In the genomic region with DNA sequence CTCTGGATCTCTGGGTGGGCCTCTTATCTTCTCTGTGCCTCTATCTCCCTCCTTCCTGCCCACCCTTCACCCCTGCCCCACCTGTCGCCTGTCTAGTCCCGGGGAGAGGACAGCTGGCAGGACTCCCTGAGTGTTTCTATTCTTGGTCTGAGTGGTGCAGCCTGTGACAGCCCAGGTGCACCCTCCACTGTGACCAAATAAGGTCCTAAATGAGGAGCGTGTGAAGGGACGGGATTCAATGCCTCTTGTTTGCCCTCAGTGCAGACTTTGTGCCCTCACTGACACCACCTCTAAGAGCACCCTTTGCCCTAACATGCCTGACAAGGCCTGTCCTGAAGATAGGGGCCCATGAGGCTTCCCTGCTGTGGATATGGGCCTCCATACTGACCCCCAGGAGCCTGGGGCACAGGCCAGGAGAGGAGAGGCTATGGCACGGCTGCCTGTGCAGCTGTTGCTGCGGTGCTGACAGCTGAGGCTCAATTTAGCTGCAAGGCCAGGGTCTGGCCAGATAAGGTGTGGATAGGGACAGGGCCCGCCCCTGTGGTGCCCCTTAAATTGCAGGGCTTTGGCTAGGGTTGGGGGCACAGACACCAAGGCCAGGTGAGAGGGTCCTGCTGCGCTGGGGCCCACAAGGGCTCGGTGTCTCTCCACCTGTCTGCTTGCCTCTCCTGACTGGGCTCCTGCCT, we compare ENCODE assay signal across 8 mouse cellular contexts. TPM values are rescaled to one million over a fixed set of nuclear protein-coding genes. Genes with fewer than 3 reads are reported as not detected.
DNase-seq lines count a peak whose midpoint lies in the region; ATAC-seq lines count a peak whose summit lies in the region.

No protein-coding gene starts in this region.

- peak overlapping the region; percentile 73 for H3K4me2 ChIP-seq in heart, embryonic 14.5 days (ENCODE audit: low read length)
- H3K4me2 ChIP-seq in liver, embryonic 12.5 days, result peak overlapping the region; percentile 23; the same call in 1 of the 2 replicates

- H3K36me3 ChIP-seq in heart, embryonic 14.5 days (ENCODE audit: control insufficient read depth, insufficient read depth, low read length), result no peaks in the 10 kb centered on the region
- peaks cover 22% of the 10 kb centered on the region for H3K36me3 ChIP-seq in liver, embryonic 12.5 days

- H3K4me1 ChIP-seq in heart, embryonic 14.5 days (ENCODE audit: control insufficient read depth in 2 of 2, insufficient read depth in 2 of 2, low read length in 2 of 2), result peaks cover 45 to 52% of the 10 kb centered on the region in 2 experiments
- peaks cover 66% of the 10 kb centered on the region for H3K4me1 ChIP-seq in liver, embryonic 12.5 days

- WGBS in heart, embryonic 14.5 days, result 6% methylated on average over 9 of the region's 9 CpGs
- WGBS in liver, embryonic 12.5 days (ENCODE audit: insufficient replicate concordance), result 39% methylated on average over 9 of the region's 9 CpGs

- H3K9me3 ChIP-seq in heart, embryonic 14.5 days (ENCODE audit: control insufficient read depth, low read length), result no peaks in the 10 kb centered on the region
- no peaks in the 10 kb centered on the region for H3K9me3 ChIP-seq in liver, embryonic 12.5 days (replicated peaks)

- no peaks in the 10 kb centered on the region for H3K27me3 ChIP-seq in heart, embryonic 14.5 days (ENCODE audit: control insufficient read depth, insufficient read depth, low read length)
- peaks cover 51% of the 10 kb centered on the region for H3K27me3 ChIP-seq in liver, embryonic 12.5 days (replicated peaks)

- DNase-seq in cerebellum, adult 18-20 months, result peak; percentile 42 to 54
- DNase-seq in cerebellum, adult 9-11 months, result peak; percentile 70
- no peak for DNase-seq in spleen, adult 12 weeks (ENCODE audit: low spot score)
- no peak for DNase-seq in left cerebral cortex, postnatal 10 days (ENCODE audit: extremely low spot score in 1 of 2, low spot score in 2 of 2)
- no peak for DNase-seq in thymus, postnatal 25 days

- peak overlapping the region; percentile 93 to 99 for H3K27ac ChIP-seq in heart, embryonic 14.5 days (replicated peaks in 1 of 2; ENCODE audit: control insufficient read depth in 1 of 2, insufficient read depth in 1 of 2, low read depth in 2 of 2, low read length in 2 of 2)
- peak overlapping the region; percentile 45 for H3K27ac ChIP-seq in liver, embryonic 12.5 days

- intact Hi-C loops in left cerebral cortex, postnatal 10 days (cut with DNase I), result no loop called here

- peak overlapping the region; percentile 54 to 78 for H3K4me3 ChIP-seq in heart, embryonic 14.5 days (ENCODE audit: control insufficient read depth in 1 of 2, insufficient read depth in 1 of 2, low read depth in 1 of 2, low read length in 2 of 2)
- no peak overlapping the region for H3K4me3 ChIP-seq in liver, embryonic 12.5 days

- peak overlapping the region; percentile 95 for H3K9ac ChIP-seq in heart, embryonic 14.5 days (ENCODE audit: low read length)
- peak overlapping the region; percentile 57 for H3K9ac ChIP-seq in liver, embryonic 12.5 days

- ATAC-seq in cerebellum, adult (ENCODE audit: insufficient number of reproducible peaks, low FRiP score, low TSS enrichment), result no peak
- peak; percentile 78 for ATAC-seq in heart, embryonic 14.5 days (ENCODE audit: insufficient number of reproducible peaks, insufficient read depth, low FRiP score, low read depth)
- no peak for ATAC-seq in liver, embryonic 12.5 days

RNA-seq across cellular contexts. Expression of gene Josd2, which starts 5.3 kb away (rescaled TPM):
- polyA plus RNA-seq in heart, embryonic 14.5 days (2014; fragmentation: Nextera tagmentation; extraction: Ambion mirVana), result 128 and 131 TPM in 2 replicates
- polyA plus RNA-seq in liver, embryonic 12.5 days (2016; fragmentation: Nextera tagmentation; extraction: Ambion mirVana), result 189 and 194 TPM in 2 replicates
- 10 to 100 TPM; 36.3 to 37.4 TPM for total RNA-seq in left cerebral cortex, postnatal 10 days (2021)

RNA-seq across cellular contexts. Expression of gene Aspdh, which starts 7.9 kb away (rescaled TPM):
- polyA plus RNA-seq in heart, embryonic 14.5 days (2014; fragmentation: Nextera tagmentation; extraction: Ambion mirVana), result 0.34 and 1.4 TPM in 2 replicates
- 5.5 and 6.4 TPM in 2 replicates for polyA plus RNA-seq in liver, embryonic 12.5 days (2016; fragmentation: Nextera tagmentation; extraction: Ambion mirVana)
- 10 to 100 TPM; 14.7 to 18.0 TPM for total RNA-seq in left cerebral cortex, postnatal 10 days (2021)

RNA-seq across cellular contexts. Expression of gene Emc10, which starts 23.2 kb away (rescaled TPM):
- 101 and 114 TPM in 2 replicates for polyA plus RNA-seq in heart, embryonic 14.5 days (2014; fragmentation: Nextera tagmentation; extraction: Ambion mirVana)
- 70.6 and 74.8 TPM in 2 replicates for polyA plus RNA-seq in liver, embryonic 12.5 days (2016; fragmentation: Nextera tagmentation; extraction: Ambion mirVana)
- total RNA-seq in left cerebral cortex, postnatal 10 days (2021), result 100 to 1,000 TPM; 143 to 144 TPM

RNA-seq across cellular contexts. Expression of gene Fam71e1, which starts 23.3 kb away (rescaled TPM):
- 8.7 and 9.2 TPM in 2 replicates for polyA plus RNA-seq in heart, embryonic 14.5 days (2014; fragmentation: Nextera tagmentation; extraction: Ambion mirVana)
- polyA plus RNA-seq in liver, embryonic 12.5 days (2016; fragmentation: Nextera tagmentation; extraction: Ambion mirVana), result 2.8 and 3.3 TPM in 2 replicates
- 10 to 100 TPM; 24.4 to 26.8 TPM for total RNA-seq in left cerebral cortex, postnatal 10 days (2021)

RNA-seq across cellular contexts. Expression of gene Lrrc4b, which starts 44.3 kb away (rescaled TPM):
- 4.1 and 4.5 TPM in 2 replicates for polyA plus RNA-seq in heart, embryonic 14.5 days (2014; fragmentation: Nextera tagmentation; extraction: Ambion mirVana)
- 0.07 TPM in 1 of 2 replicates, not detected in the other for polyA plus RNA-seq in liver, embryonic 12.5 days (2016; fragmentation: Nextera tagmentation; extraction: Ambion mirVana)
- 100 to 1,000 TPM; 311 to 323 TPM for total RNA-seq in left cerebral cortex, postnatal 10 days (2021)

Comparison
In these comparisons a context has a peak if more than half of its experiments do, and no peak if none do; other contexts are left out.
1. DNase-seq: peak in cerebellum, adult 18-20 months (2 of 2) and cerebellum, adult 9-11 months (single experiment); none in spleen, adult 12 weeks (single experiment), left cerebral cortex, postnatal 10 days (0 of 2) and thymus, postnatal 25 days (single experiment).